8 mouse cellular contexts compared by ENCODE assay signal in the genomic region with DNA sequence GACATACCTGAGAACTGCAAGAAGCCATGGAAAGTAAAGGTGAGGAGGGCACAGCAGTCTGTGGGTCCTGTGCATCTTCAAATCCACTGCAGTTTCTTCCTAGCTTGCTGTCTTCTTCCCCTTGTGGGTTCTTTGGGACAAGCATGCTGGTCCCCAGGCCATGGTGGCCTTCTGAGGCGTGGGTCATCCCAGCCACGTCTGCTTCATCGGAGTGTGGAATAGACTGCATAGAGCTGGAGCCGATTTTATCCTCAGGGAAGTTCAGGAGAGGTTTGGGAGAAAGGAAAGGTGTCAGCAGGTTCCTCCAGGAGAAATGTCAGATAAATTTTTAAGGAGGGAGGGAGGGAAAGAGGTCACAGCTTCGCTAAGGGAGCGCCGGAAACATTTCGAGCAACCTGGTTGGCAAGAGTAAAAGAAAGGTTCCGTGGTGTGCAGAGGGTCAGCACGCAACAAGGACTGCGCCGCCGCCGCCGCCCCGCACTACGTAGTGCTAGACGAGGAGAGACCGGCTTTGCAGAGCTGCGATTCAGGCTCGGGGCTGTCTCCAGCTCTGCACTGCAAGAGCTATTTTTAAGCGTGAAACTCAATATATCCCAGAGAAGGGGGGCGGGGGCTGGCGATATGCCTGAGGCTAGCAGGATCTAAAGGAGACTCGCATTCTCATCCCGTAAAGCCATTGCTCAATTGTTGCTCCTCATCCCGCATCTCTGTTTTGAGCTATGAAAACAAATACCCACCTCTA. TPM values are rescaled to one million over a fixed set of nuclear protein-coding genes. Genes with fewer than 3 reads are reported as not detected.
DNase-seq lines count a peak whose midpoint lies in the region; ATAC-seq and TF ChIP-seq lines count a peak whose summit lies in the region.

A gene (minus strand): TSS at position 657 of the 742 bp plus-strand sequence.

- H3K36me3 ChIP-seq in kidney, postnatal 0 days (ENCODE audit: insufficient read depth, low read length) = no peaks in the 10 kb centered on the region
- H3K36me3 ChIP-seq in kidney, adult 2 months (ENCODE audit: control insufficient read depth, insufficient read depth, low read length) = no peaks in the 10 kb centered on the region
- no peaks in the 10 kb centered on the region for H3K36me3 ChIP-seq in hindbrain, postnatal 0 days (ENCODE audit: insufficient read depth, low read length)
- no peaks in the 10 kb centered on the region for H3K36me3 ChIP-seq in liver, postnatal 0 days (replicated peaks; ENCODE audit: insufficient read depth, low read length)
- H3K36me3 ChIP-seq in stomach, embryonic 15.5 days = no peaks in the 10 kb centered on the region

- H3K9me3 ChIP-seq in kidney, postnatal 0 days (replicated peaks; ENCODE audit: low read length) = no peaks in the 10 kb centered on the region
- no peaks in the 10 kb centered on the region for H3K9me3 ChIP-seq in hindbrain, postnatal 0 days (ENCODE audit: low read length)
- H3K9me3 ChIP-seq in liver, postnatal 0 days (ENCODE audit: low read length) = no peaks in the 10 kb centered on the region
- H3K9me3 ChIP-seq in stomach, embryonic 15.5 days = no peaks in the 10 kb centered on the region

- no peaks in the 10 kb centered on the region for H3K4me1 ChIP-seq in kidney, postnatal 0 days (replicated peaks; ENCODE audit: insufficient read depth, low read length)
- no peaks in the 10 kb centered on the region for H3K4me1 ChIP-seq in kidney, adult 2 months (ENCODE audit: control insufficient read depth, insufficient read depth, low read length)
- 0 out of 2 replicates have a peak, but pooled peaks cover 3% of the 10 kb centered on the region for H3K4me1 ChIP-seq in hindbrain, postnatal 0 days (ENCODE audit: insufficient read depth, low read length)
- no peaks in the 10 kb centered on the region for H3K4me1 ChIP-seq in liver, postnatal 0 days (ENCODE audit: insufficient read depth)
- H3K4me1 ChIP-seq in stomach, embryonic 15.5 days = peaks cover 4% of the 10 kb centered on the region

- H3K9ac ChIP-seq in kidney, postnatal 0 days (ENCODE audit: low read depth, low read length) = peak within 1 kb of the TSS; percentile 35; the same call in 1 of the 2 replicates
- H3K9ac ChIP-seq in hindbrain, postnatal 0 days (replicated peaks; ENCODE audit: low read length) = peak within 1 kb of the TSS; percentile 56
- no peak within 1 kb of the TSS for H3K9ac ChIP-seq in liver, postnatal 0 days (replicated peaks)
- H3K9ac ChIP-seq in stomach, embryonic 15.5 days = no peak within 1 kb of the TSS

- peak within 1 kb of the TSS; percentile 31 for H3K4me3 ChIP-seq in kidney, postnatal 0 days (replicated peaks; ENCODE audit: low read depth, low read length)
- H3K4me3 ChIP-seq in kidney, adult 2 months (ENCODE audit: insufficient read depth, low read depth, low read length) = no peak within 1 kb of the TSS
- H3K4me3 ChIP-seq in hindbrain, postnatal 0 days (ENCODE audit: low read length) = peak within 1 kb of the TSS; percentile 42
- H3K4me3 ChIP-seq in liver, postnatal 0 days (ENCODE audit: low read depth, low read length) = no peak within 1 kb of the TSS; the same call in 1 of the 2 replicates
- peak within 1 kb of the TSS; percentile 32 for H3K4me3 ChIP-seq in stomach, embryonic 15.5 days (replicated peaks)

- no peaks in the 10 kb centered on the region for H3K27me3 ChIP-seq in kidney, postnatal 0 days (ENCODE audit: insufficient read depth, low read length)
- no peaks in the 10 kb centered on the region for H3K27me3 ChIP-seq in kidney, adult 2 months (replicated peaks; ENCODE audit: control insufficient read depth, insufficient read depth, low read length)
- H3K27me3 ChIP-seq in hindbrain, postnatal 0 days (ENCODE audit: insufficient read depth, low read length) = no peaks in the 10 kb centered on the region
- peaks cover 20% of the 10 kb centered on the region for H3K27me3 ChIP-seq in liver, postnatal 0 days (ENCODE audit: insufficient read depth, low read length)
- H3K27me3 ChIP-seq in stomach, embryonic 15.5 days (replicated peaks) = no peaks in the 10 kb centered on the region

- WGBS in kidney, postnatal 0 days = 5% methylated on average over 27 of the region's 27 CpGs
- 9% methylated on average over 27 of the region's 27 CpGs for WGBS in kidney, adult 2 months
- 4% methylated on average over 27 of the region's 27 CpGs for WGBS in hindbrain, postnatal 0 days
- WGBS in liver, postnatal 0 days (ENCODE audit: insufficient replicate concordance) = 9% methylated on average over 27 of the region's 27 CpGs
- WGBS in stomach, embryonic 15.5 days = 9% methylated on average over 27 of the region's 27 CpGs

- no peak for ATAC-seq in kidney, postnatal 0 days (replicated peaks; ENCODE audit: low FRiP score, low read depth)
- peak; percentile 88 for ATAC-seq in hindbrain, postnatal 0 days
- ATAC-seq in liver, postnatal 0 days = no peak
- ATAC-seq in stomach, embryonic 15.5 days (ENCODE audit: insufficient read depth, low FRiP score, low read depth) = no peak

- no peak for TF ChIP-seq EP300 in liver, postnatal 0 days (IDR thresholded peaks at IDR 0.05; ENCODE audit: low read depth)

- no peak within 1 kb of the TSS for H3K27ac ChIP-seq in kidney, postnatal 0 days
- no peak within 1 kb of the TSS for H3K27ac ChIP-seq in kidney, adult 2 months (ENCODE audit: insufficient read depth, low read depth, low read length)
- H3K27ac ChIP-seq in hindbrain, postnatal 0 days = peak within 1 kb of the TSS; percentile 80
- H3K27ac ChIP-seq in liver, postnatal 0 days (ENCODE audit: low read depth) = no peak within 1 kb of the TSS
- H3K27ac ChIP-seq in stomach, embryonic 15.5 days = no peak within 1 kb of the TSS

- no peak for TF ChIP-seq POLR2A in kidney, adult 2 months (IDR thresholded peaks at IDR 0.05; ENCODE audit: low read depth, low read length)

- peak within 1 kb of the TSS; percentile 77 for H3K4me2 ChIP-seq in kidney, postnatal 0 days (ENCODE audit: low read length)
- H3K4me2 ChIP-seq in hindbrain, postnatal 0 days (ENCODE audit: low read depth, low read length) = peak within 1 kb of the TSS; percentile 67
- peak within 1 kb of the TSS; percentile 50; the same call in 1 of the 2 replicates for H3K4me2 ChIP-seq in liver, postnatal 0 days (ENCODE audit: low read depth, low read length)
- peak within 1 kb of the TSS; percentile 70 for H3K4me2 ChIP-seq in stomach, embryonic 15.5 days

- DNase-seq in kidney, postnatal 0 days (ENCODE audit: low spot score) = peak; percentile 50
- no peak for DNase-seq in kidney, adult 2 months
- peak; percentile 65 to 76 for DNase-seq in cerebellum, postnatal 14 days
- DNase-seq in gastrocnemius, adult 18-20 months (ENCODE audit: low spot score) = peak; percentile 62
- peak; percentile 73 for DNase-seq in hindbrain, postnatal 0 days (ENCODE audit: low spot score)
- no peak for DNase-seq in liver, postnatal 0 days
- no peak for DNase-seq in adipocyte (ENCODE audit: low spot score)

- TF ChIP-seq CTCF in kidney, postnatal 0 days (IDR thresholded peaks at IDR 0.05; ENCODE audit: low read depth) = no peak
- no peak for TF ChIP-seq CTCF in kidney, adult 2 months (conservative IDR thresholded peaks at IDR 0.05; ENCODE audit: insufficient read depth, insufficient read length, low read depth, low read length)
- TF ChIP-seq CTCF in hindbrain, postnatal 0 days (IDR thresholded peaks at IDR 0.05; ENCODE audit: low read depth) = no peak
- no peak for TF ChIP-seq CTCF in liver, postnatal 0 days (IDR thresholded peaks at IDR 0.05; ENCODE audit: low read depth)

RNA-seq across cellular contexts. Expression of the gene that starts here (rescaled TPM):
- not detected in 2 replicates for polyA plus RNA-seq in kidney, postnatal 0 days (2015; fragmentation: Nextera tagmentation; extraction: Ambion mirVana)
- 0.01 and 0.33 TPM in 2 replicates for polyA plus RNA-seq in kidney, adult 2 months (2012; rRNA removed)
- total RNA-seq in gastrocnemius, adult 18-20 months (2021) = 10 to 100 TPM; 26.2 to 27.0 TPM
- total RNA-seq in hindbrain, postnatal 0 days (2014; rRNA removed) = 14.9 and 15.0 TPM in 2 replicates
- 6.7 and 8.0 TPM in 2 replicates for polyA plus RNA-seq in hindbrain, postnatal 0 days (2015; fragmentation: Nextera tagmentation; extraction: Ambion mirVana)
- polyA plus RNA-seq in liver, postnatal 0 days (2015; fragmentation: Nextera tagmentation; extraction: Ambion mirVana) = not detected in 2 replicates
- polyA plus RNA-seq in stomach, embryonic 15.5 days (2015; fragmentation: Nextera tagmentation; extraction: Ambion mirVana) = 0.92 and 1.8 TPM in 2 replicates

Comparison
In these comparisons a context has a peak if more than half of its experiments do, and no peak if none do; other contexts are left out.
1. Peak in DNase-seq, H3K4me3 ChIP-seq, H3K9ac ChIP-seq and H3K4me2 ChIP-seq in kidney, postnatal 0 days; RNA of the gene not detected or under 1 TPM.
2. DNase-seq: peak in cerebellum, postnatal 14 days (2 of 2), gastrocnemius, adult 18-20 months (single experiment) and hindbrain, postnatal 0 days (single experiment); none in kidney, adult 2 months (single experiment), liver, postnatal 0 days (single experiment) and adipocyte (single experiment).
3. H3K4me3 ChIP-seq: peak in hindbrain, postnatal 0 days (single experiment) and stomach, embryonic 15.5 days (single experiment); none in kidney, adult 2 months (single experiment) and liver, postnatal 0 days (single experiment).
4. Peak in every context shown above with its lines, with median percentiles within 50 percentile points of each other: H3K4me2 ChIP-seq.